Mouse (Mus musculus) hindbrain, embryonic 14.5 days (tissue): ENCODE data around the gene Pigl. TPM values are rescaled to one million over a fixed set of nuclear protein-coding genes. Genes with fewer than 3 reads are reported as not detected.
"Not testable (repeated sequence)": the region's sequence is repeated elsewhere in the genome, so short reads cannot be mapped to it uniquely, and the experiment has no call there.

ENCODE experiments used
- ATAC-seq: fragments of 200-750 bp; cut with Nextera tagmentation; 2 replicates; pipeline ENCODE4 v1.8.0; 2017; ENCODE audit warnings: moderate number of reproducible peaks, mild to moderate bottlenecking, moderate TSS enrichment, moderate library complexity; ENCODE audit not compliant: low FRiP score
- DNase-seq: peaks from one replicate; pipeline ENCODE4 v3.0.0-alpha.2; 2015; ENCODE audit warnings: low spot score
- H3K27ac ChIP-seq: fragments of 300-500 bp; sonication (generic); 2 replicates; pipeline ENCODE4 v1.5.1; 2014; ENCODE audit warnings: mild to moderate bottlenecking, moderate library complexity
- H3K27me3 ChIP-seq: fragments of 300-500 bp; sonication (generic); 2 replicates; pipeline ENCODE4 v1.6.1; 2014; ENCODE audit warnings: mild to moderate bottlenecking, low read length, mixed read lengths; ENCODE audit not compliant: control insufficient read depth, insufficient read depth
- H3K36me3 ChIP-seq: fragments of 300-500 bp; sonication (generic); replicated peaks from 2 replicates; pipeline ENCODE4 v1.6.1; 2014; ENCODE audit not compliant: control insufficient read depth, insufficient read depth
- H3K4me1 ChIP-seq: fragments of 300-500 bp; sonication (generic); replicated peaks from 2 replicates; pipeline ENCODE4 v1.6.1; 2014; ENCODE audit warnings: antibody characterized with exemption, low read length, mixed read lengths; ENCODE audit not compliant: control insufficient read depth, insufficient read depth
- H3K4me2 ChIP-seq: fragments of 300-500 bp; sonication (generic); replicated peaks from 2 replicates; pipeline ENCODE4 v1.6.1; 2014; ENCODE audit warnings: mild to moderate bottlenecking, moderate library complexity
- H3K4me3 ChIP-seq: fragments of 300-500 bp; sonication (generic); replicated peaks from 2 replicates; pipeline ENCODE4 v1.5.1; 2014; ENCODE audit warnings: mild to moderate bottlenecking, low read length
- H3K9ac ChIP-seq: fragments of 300-500 bp; sonication (generic); 2 replicates; pipeline ENCODE4 v1.6.1; 2014
- H3K9me3 ChIP-seq: fragments of 300-500 bp; sonication (generic); 2 replicates; pipeline ENCODE4 v1.6.1; 2016; ENCODE audit warnings: low read length; ENCODE audit not compliant: control insufficient read depth
- WGBS: fragments of 180-500 bp; shearing (Covaris S2); extraction: QIAGEN DNeasy Blood & Tissue Kit; methylation state at CpG from one replicate; pipeline ENCODE4 v1.1.7; 2014; 5-methylcytosine and 5-hydroxymethylcytosine counted together
- polyA plus RNA-seq: library from polyadenylated mRNA; unstranded; fragments of >200 nt; fragmentation: Nextera tagmentation; extraction: Ambion mirVana; gene quantifications from 2 replicates; pipeline ENCODE4 v1.2.1, GENCODE M21; 2014

Gene Pigl
- polyA plus RNA-seq, 1 experiment from 2014 or later, result 10.4 TPM

DNA sequence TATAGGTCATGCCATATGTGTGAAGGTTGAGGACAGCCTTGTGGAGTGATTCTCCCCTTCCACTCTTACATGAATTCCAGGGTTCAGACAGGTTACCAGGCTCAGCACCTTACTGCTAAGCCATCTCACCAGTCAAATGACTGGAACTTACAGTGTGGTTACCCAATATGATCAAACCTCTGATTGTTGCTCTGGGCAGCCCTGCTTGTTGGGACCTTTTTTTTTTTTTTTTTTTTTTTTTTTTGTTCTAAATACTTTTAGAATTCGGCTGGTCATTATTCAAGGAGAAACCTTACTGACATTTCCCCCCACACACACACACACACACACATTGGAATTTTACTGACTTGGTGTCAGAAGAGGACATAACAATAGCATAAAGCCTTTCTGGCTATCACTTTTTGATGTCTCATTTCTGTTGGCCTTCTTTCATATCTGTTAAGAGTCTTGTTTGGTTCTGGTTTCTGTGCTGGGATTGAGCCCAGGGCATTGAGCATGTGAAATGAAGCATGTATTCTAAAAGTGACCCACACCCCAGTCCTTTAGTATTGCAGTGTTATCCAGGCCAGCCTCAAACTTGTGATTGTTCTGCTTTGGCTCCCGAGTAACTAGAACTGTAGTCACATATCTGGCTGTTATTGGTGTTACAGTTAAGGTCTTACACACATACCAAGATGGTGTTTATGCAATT is 5.1 kb downstream of the Pigl start:
- no peak overlapping the region for H3K27ac ChIP-seq
- no peak for ATAC-seq
- DNase-seq, result no peak
- H3K4me3 ChIP-seq, result no peak overlapping the region
- no peaks in the 10 kb centered on the region for H3K9me3 ChIP-seq
- no peak overlapping the region for H3K9ac ChIP-seq
- no peak overlapping the region for H3K4me2 ChIP-seq
- H3K4me1 ChIP-seq, result 0 out of 2 replicates have a peak, but pooled peaks cover 2% of the 10 kb centered on the region
- H3K27me3 ChIP-seq, result no peaks in the 10 kb centered on the region
- WGBS, result 66% methylated on average over 2 of the region's 2 CpGs
- H3K36me3 ChIP-seq, result no peaks in the 10 kb centered on the region

DNA sequence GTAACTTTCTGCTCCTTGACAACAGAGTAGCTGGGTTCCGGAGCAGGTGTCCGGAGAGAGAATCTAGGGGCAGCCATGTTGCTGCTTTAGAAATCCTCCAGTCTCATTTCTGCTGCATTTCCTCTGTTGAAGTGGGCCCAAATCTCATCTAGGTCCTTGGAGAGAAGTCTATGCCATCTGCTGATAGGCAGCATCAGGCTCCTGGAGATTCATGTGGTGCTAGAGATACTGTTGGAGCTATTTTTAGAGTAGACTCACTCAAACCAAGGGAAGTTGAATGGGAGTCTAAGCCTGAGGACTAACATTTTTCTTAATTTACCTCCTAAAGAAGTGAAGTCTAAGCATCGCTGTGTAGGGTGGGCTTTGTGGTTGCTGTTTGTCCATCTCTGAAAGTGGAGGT is 6.4 kb downstream of the Pigl start:
- Histone ChIP-seq H3K27me3 (no peaks in the 10 kb centered on the region), H3K9ac (no peak overlapping the region), H3K4me2 (no peak overlapping the region), H3K4me3 (no peak overlapping the region), H3K36me3 (no peaks in the 10 kb centered on the region), H3K9me3 (no peaks in the 10 kb centered on the region), H3K27ac (no peak overlapping the region), H3K4me1 (no peaks in the 10 kb centered on the region)
- DNase-seq, result no peak
- WGBS, result 90% methylated on average over 3 of the region's 3 CpGs
- ATAC-seq, result no peak

DNA sequence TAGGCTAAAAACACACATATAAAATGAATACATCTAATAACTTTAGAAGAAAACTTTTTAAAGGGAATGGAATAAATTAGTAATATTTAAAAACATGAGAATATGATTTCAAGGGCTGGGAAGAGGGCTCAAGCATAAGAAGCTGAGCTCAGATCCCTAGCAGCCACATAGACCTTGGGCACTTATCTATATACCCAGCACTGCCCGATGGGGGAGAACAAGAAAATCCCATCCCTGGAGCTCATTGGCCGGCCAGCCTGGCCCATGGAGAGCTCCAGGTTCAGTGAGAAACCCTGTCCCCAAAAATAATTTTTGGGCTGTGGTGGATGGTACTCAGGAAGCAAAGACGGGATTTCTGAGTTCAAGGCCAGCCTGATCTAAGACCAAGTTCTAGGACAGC is 7.6 kb downstream of the Pigl start:
- no peaks in the 10 kb centered on the region for H3K9me3 ChIP-seq
- no peaks in the 10 kb centered on the region for H3K36me3 ChIP-seq
- H3K4me1 ChIP-seq, result no peaks in the 10 kb centered on the region
- H3K4me2 ChIP-seq, result no peak overlapping the region
- DNase-seq (no peak), ATAC-seq (no peak)
- no peaks in the 10 kb centered on the region for H3K27me3 ChIP-seq
- no peak overlapping the region for H3K27ac ChIP-seq
- no peak overlapping the region for H3K4me3 ChIP-seq
- WGBS, result 94% methylated on average over 3 of the region's 3 CpGs
- no peak overlapping the region for H3K9ac ChIP-seq

DNA sequence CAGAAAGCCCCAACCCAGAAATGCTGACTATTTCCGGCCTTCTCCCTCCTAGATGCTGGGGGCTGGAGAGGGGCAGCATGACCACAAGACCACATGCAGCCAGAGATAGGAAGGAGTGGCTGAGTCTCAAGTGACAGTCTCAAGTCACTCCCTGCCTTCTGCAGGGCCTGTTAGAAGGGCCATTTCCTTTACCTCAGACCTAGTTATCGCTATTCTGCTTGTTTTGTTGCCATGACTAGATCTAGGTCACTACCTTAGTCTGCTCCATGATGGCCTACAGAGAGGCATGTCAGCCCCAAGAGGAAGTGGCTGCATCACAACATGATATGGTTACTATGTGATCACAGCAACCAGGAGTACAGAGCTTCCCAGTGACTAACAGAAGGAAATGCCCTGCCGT is 8.3 kb downstream of the Pigl start:
- no peak overlapping the region for H3K4me2 ChIP-seq
- no peak for ATAC-seq
- no peak for DNase-seq

DNA sequence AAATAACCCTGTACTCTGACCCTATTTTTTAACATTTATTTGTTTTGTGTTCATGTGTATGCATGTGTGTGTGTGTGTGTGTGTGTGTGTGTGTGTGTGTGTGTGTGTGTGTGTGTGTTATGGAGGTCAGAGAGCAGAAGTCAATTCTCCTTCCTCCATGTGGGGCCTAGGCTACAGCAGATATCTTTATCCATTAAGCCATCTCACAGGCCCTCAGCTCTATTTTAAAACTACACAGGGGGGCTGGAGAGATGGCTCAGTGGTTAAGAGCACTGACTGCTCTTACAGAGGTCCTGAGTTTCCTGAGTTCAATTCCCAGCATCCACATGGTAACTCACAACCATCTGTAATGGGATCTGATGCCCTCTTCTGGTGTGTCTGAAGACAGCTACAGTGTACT is 9.0 kb downstream of the Pigl start:
- not testable (repeated sequence) for H3K4me3 ChIP-seq, H3K36me3 ChIP-seq, ATAC-seq, H3K27ac ChIP-seq, H3K9me3 ChIP-seq, DNase-seq, H3K9ac ChIP-seq, H3K27me3 ChIP-seq, H3K4me2 ChIP-seq, H3K4me1 ChIP-seq

More for the DNA sequence above, 8.3 kb downstream of the Pigl start:
- H3K9me3 ChIP-seq, result no peaks in the 10 kb centered on the region
- no peaks in the 10 kb centered on the region for H3K27me3 ChIP-seq
- H3K9ac ChIP-seq, result no peak overlapping the region
- H3K4me1 ChIP-seq, result no peaks in the 10 kb centered on the region
- H3K27ac ChIP-seq, result no peak overlapping the region
- no peaks in the 10 kb centered on the region for H3K36me3 ChIP-seq
- 95% methylated on average over 3 of the region's 3 CpGs for WGBS
- no peak overlapping the region for H3K4me3 ChIP-seq

DNA sequence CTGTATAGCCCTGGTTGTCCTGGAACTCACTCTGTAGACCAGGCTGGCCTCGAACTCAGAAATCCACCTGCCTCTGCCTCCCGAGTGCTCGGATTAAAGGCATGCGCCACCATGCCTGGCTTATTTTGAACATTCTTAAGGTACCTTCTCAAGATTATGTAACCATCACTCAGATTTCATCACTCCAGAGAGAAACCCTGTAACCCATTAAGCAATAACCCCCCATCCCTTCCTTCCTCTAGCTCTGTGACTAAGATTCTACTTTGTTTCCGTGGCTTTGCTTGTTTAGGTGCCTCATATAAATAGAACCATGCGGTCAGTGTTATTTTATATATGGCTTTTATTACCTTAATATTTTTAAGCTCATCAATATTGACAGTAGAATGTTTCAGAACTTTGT is 12.2 kb downstream of the Pigl start:
- Histone ChIP-seq H3K4me1 (no peaks in the 10 kb centered on the region), H3K9me3 (no peaks in the 10 kb centered on the region), H3K4me2 (no peak overlapping the region), H3K36me3 (no peaks in the 10 kb centered on the region), H3K27me3 (no peaks in the 10 kb centered on the region), H3K4me3 (no peak overlapping the region), H3K27ac (no peak overlapping the region), H3K9ac (no peak overlapping the region)
- 94% methylated on average over 6 of the region's 6 CpGs for WGBS
- ATAC-seq (no peak), DNase-seq (no peak)

DNA sequence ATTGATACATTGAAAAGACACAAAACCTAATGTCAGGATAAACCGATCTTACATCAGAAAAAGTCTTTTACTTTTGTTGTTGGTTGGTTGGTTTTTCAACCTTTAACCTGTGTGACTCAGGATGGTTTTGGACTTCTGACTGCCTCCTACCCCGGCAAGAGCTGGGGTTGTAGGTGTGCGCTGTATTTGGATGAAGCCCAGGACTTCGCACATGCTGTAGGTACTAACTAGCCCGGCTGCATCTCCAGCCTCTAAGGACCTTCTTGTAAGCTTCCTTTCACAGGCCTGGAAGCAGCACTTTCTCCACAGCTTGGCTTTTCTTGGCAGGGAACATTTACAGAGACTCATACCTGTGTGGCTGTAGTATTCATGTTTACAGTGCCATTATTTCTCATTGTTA is 15.3 kb downstream of the Pigl start:
- no peak overlapping the region for H3K4me3 ChIP-seq
- H3K9me3 ChIP-seq, result no peaks in the 10 kb centered on the region
- no peak overlapping the region for H3K27ac ChIP-seq
- no peak overlapping the region for H3K9ac ChIP-seq
- no peaks in the 10 kb centered on the region for H3K36me3 ChIP-seq
- H3K4me2 ChIP-seq, result no peak overlapping the region
- H3K27me3 ChIP-seq, result no peaks in the 10 kb centered on the region
- DNase-seq (no peak), ATAC-seq (no peak)
- WGBS, result 94% methylated on average over 5 of the region's 5 CpGs
- H3K4me1 ChIP-seq, result no peaks in the 10 kb centered on the region

DNA sequence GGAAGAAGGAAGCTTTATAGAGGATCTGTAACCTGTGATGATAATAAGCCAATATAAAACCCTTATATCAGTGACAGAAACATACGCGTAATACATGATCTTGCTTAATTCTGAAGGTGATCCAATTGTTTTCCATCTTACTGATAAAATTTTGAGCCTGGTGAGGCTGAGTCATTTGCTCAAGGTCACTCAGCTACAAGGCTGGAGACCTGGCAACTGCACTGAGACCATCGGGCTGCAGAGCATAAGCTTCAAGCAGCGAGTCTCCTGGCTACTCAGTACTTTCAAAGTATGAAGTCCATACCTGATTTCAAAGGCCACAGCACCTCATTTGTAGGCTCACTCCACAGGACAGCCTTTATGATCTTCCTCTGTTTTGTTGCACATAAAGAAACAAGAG is 17.9 kb downstream of the Pigl start:
- ATAC-seq, result no peak
- Histone ChIP-seq H3K4me2 (no peak overlapping the region), H3K27ac (no peak overlapping the region), H3K27me3 (no peaks in the 10 kb centered on the region), H3K36me3 (no peaks in the 10 kb centered on the region), H3K4me1 (no peaks in the 10 kb centered on the region), H3K4me3 (no peak overlapping the region), H3K9me3 (no peaks in the 10 kb centered on the region), H3K9ac (no peak overlapping the region)
- DNase-seq, result no peak
- 95% methylated on average over 4 of the region's 4 CpGs for WGBS

DNA sequence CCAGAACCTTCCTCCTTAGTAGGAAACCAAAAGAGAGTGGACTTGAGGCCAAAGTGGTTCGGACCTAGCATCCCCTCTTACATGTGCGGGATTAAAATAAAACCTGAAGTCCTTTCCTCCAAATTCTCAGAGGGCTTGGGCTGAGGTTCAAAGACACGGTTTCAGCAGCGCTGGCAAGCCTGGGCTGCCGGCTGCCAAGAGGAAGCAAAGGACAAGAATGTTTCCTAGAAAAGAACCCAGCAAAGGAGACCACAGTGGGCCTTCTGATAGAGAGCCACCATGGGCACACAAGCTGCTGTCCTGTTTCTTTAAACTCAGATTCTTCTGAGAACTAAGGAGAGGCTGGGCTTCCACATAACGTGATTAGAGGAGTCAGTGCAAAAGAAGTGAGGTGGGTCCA is 20.7 kb downstream of the Pigl start:
- DNase-seq (no peak), ATAC-seq (no peak)
- Histone ChIP-seq H3K36me3 (no peaks in the 10 kb centered on the region), H3K4me2 (no peak overlapping the region), H3K9me3 (no peaks in the 10 kb centered on the region), H3K9ac (no peak overlapping the region), H3K27ac (peak overlapping the region; percentile 68), H3K27me3 (no peaks in the 10 kb centered on the region), H3K4me1 (no peaks in the 10 kb centered on the region), H3K4me3 (no peak overlapping the region)
- WGBS, result 78% methylated on average over 6 of the region's 6 CpGs

DNA sequence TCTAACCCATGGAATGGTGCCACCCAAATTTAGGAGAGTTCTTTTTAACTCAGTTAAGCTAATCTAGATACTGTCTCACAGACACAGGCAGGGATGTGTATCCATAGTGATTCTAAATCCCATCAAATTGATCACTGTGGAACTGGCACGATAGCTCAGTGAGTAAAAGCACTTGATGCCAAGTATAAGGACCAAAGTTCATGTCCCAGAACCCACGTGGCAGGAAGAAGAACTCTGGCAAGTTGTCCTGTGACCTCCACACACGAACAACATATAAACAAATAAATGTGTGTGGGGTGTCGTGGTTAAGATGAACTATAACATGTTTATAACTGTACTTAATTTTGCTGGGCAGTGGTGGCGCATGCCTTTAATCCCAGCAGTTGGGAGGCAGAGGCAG is 21.3 kb downstream of the Pigl start:
- H3K4me3 ChIP-seq, result no peak overlapping the region
- DNase-seq (no peak), ATAC-seq (no peak)
- no peaks in the 10 kb centered on the region for H3K9me3 ChIP-seq
- 87% methylated on average over 5 of the region's 5 CpGs for WGBS
- H3K9ac ChIP-seq, result no peak overlapping the region
- H3K27me3 ChIP-seq, result no peaks in the 10 kb centered on the region
- H3K36me3 ChIP-seq, result no peaks in the 10 kb centered on the region
- H3K27ac ChIP-seq, result no peak overlapping the region
- H3K4me2 ChIP-seq, result no peak overlapping the region
- H3K4me1 ChIP-seq, result no peaks in the 10 kb centered on the region
